Mouse (Mus musculus) gastrocnemius, postnatal 36 days (tissue): Measurements from ENCODE around the gene Olfr985. TPM values are rescaled to one million over a fixed set of nuclear protein-coding genes. Genes with fewer than 3 reads are reported as not detected.

ENCODE experiments used
- DNase-seq, 2 experiments: peaks; one replicate each; pipeline ENCODE4 v3.0.0; 2022
- intact Hi-C: fragments of 180-260 bp; cut with DNase I; formaldehyde crosslinking; loops from one replicate; pipeline ENCODE4 v1.15.1; 2025
- long read RNA-seq, 2 experiments: library from polyadenylated mRNA; stranded (forward); transcript quantifications; one replicate each; pipeline ENCODE4 v2.0.0; 2021
- total RNA-seq, 2 experiments: library from RNA; stranded (reverse); gene quantifications; 2 replicates each; pipeline ENCODE4 v1.2.3; 2021

Olfr985 gene
- total RNA-seq, result not detected
- long read RNA-seq, experiment 1, result 0 reads
- long read RNA-seq, experiment 2, result 0 reads

DNA sequence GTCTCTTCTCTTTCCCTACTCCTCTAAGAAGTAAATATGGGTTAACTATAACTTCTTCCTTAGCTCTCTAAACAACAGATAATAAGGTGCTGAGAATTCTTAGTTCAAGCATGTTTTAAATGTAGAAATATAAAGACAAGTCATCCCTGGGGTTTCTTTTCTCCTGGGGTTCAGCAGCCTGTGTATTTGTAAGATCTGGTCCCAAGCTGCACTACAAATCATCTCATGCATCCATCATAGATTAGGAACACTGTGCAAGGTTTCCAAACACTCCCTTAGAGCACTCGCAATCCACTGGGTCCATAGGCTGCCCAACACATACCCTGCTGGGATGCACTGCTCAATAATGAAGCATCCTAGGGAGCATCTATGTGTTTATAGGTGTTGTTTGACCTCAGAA, at the start of gene Olfr985:
Gene Olfr985, minus strand, starts transcription at position 101 of the 400 bp plus-strand sequence.
- no peak for DNase-seq
- intact Hi-C loops, result no loop called here

DNA sequence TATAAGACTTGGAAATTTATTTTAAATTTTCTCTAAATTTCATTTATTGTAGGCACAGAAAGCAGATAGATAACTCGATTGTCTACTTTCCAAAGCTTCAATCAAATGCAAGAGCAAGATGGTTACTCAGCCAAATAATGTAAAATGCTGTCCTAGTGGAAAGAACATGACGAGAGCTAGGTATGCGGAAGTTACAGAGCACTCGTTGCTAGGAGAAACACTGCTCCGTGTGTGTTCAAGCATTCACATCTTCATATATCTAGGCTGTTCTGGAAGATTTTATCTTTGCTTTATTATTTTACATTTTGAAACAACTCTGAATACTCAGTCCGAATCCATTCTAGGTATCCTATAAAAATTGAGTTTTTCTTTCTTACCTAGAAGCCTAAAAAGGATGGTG, 47.0 kb upstream of the Olfr985 start:
- intact Hi-C loops, result no loop called here
- DNase-seq, result no peak

DNA sequence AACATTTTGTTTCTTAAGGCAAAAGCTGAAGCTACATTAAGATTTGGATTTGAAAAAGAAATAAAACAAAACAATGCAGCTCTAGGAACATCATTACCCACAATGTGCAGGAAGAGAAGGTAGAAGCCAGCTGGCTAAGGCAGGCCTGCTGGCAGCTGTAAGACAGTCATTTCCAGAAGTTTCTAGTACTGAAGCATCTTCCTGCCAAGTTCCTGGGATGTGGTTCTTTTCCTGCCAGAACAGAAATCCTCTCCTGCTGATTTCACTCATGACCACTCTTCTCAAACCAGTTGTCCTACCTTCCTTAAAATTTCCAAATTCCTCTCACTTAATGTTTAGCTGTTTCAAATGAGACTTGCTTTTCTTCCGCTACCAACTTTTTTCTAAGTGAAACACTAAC, 36.5 kb upstream of the Olfr985 start:
- intact Hi-C loops, result no loop called here
- DNase-seq, result no peak

DNA sequence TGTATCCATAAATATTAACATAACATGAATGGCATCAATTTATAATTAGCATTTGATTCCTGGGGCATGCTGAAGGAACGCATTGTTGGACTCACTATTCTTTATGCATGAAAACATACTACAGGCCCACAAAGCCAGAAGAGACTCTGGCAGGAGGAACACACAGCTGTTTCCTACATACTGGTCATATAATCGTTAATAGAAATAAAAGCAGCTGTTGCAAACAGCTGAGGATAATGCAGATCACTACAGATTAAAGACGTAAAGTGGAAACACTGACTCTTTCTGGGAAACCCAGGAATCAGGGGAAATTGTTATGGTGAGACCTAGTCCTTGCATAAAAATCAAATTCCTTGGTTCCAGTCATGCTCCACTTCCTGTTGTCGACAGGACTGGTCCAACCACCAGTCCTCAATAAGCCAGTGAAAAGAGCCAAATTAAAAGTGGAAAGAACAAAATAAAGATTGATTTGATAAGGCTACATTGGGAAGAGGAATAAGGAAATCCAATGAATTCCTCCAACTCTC, 25.2 kb upstream of the Olfr985 start:
- DNase-seq, result no peak
- intact Hi-C loops, result no loop called here

DNA sequence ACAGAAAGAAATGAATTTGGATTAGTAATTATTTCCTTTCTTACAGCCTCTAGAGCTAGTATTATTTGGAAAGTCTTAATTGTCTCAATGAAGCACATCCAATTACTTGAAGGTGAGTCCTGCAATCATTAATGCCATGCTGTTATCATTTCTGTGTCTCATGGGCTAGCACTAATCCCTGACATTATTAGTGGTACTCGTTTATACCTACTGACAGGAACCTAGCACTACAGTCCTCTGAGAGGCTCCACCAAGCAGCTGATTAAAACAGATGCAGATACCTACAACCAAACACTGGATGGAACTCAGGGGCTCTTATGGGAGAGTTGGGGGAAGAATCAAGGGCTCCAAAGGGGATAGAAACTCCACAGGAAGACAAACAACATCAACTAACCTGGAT, 11.6 kb upstream of the Olfr985 start:
- no peak for DNase-seq
- intact Hi-C loops, result no loop called here

DNA sequence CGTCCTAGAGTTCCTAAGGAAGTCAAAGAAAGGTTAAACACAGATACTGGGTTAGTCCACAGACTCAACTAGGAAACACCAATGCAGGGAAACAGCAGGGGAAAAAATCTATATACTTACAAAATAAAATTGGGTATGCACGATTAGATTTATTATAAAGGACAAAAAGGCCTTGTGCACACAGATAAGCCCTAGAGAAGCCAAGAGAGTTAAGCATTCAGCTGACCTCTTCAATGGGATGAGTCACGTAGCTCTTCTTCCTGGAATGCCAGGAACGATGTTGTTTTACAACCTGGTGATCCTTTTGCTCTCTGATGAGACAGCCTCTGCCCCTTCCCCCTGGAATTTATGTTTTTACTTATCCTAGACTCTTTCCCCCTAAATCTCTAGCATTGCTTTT, 9.5 kb upstream of the Olfr985 start:
- DNase-seq, result no peak
- intact Hi-C loops, result no loop called here

DNA sequence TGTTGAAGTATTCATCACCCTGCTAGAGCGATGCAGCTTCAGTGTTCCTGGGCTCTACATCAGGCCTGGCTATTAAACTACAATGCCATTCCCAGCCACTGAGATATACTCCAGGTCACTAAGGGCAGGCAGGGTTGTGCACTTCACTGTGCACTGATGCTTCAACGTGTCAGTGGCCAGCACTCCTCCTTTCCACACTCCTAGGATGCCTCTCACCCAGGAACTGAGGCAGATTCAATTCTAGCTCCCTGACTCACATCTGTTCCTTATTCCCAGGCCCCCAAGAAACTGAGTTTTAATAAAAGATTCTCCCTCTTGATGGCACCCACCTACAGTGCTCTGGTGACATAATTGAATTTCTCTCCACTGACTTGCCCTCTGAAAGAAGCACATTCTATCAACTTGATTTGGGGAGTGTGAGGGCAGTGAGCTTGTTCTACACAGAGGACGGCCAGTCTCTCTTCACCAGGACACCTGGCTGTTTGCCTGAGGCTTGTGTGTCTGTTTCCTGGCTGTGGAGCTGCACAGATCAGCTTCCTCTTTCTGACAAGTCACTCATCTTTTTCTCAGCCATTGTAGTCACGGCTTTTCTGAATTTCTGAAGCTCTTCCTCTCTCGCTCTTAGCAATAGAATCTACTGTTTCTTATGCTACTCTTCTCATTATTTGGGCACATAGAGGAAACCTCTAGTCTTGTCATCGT, 7.2 kb upstream of the Olfr985 start:
- intact Hi-C loops, result no loop called here
- no peak for DNase-seq

DNA sequence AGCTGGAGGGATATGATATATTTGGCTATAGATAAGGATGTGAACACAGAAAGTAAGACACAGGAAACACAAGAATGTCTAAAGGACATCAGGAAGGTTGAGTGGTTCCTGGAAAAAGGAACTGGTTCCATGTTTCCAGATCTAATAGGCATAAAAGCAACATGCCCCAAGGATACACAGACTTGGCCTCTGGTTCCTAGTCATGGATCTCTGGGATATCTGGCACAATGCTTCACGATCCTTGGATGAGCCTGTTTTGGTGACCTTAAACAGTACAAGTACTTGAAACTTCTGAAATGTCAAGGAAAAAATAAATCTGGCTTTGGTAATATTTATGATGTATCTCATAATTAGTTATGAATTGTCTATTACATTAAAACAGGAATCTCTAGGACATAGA, 572 bp upstream of the Olfr985 start:
- intact Hi-C loops, result no loop called here

DNA sequence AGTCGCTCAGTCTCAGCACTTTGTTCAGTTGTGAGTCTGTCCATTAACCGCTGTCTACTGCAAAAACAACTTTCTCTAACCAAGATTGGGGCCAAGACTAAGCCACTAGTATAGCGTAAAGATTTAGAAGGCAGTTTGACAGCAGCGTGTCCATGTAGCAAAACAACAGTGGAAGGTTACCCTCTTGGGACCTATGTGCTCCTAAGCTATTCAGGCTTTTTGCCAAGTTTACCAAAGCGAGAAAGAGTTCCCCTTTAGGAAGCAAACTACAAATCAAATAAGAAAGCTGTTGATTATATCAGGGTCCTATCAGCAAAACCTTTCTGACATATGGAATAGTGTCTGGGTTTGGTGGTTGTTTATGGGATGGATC, 12.7 kb downstream of the Olfr985 start:
- no peak for DNase-seq
- intact Hi-C loops, result no loop called here

More for the DNA sequence above, 572 bp upstream of the Olfr985 start:
- no peak for DNase-seq

DNA sequence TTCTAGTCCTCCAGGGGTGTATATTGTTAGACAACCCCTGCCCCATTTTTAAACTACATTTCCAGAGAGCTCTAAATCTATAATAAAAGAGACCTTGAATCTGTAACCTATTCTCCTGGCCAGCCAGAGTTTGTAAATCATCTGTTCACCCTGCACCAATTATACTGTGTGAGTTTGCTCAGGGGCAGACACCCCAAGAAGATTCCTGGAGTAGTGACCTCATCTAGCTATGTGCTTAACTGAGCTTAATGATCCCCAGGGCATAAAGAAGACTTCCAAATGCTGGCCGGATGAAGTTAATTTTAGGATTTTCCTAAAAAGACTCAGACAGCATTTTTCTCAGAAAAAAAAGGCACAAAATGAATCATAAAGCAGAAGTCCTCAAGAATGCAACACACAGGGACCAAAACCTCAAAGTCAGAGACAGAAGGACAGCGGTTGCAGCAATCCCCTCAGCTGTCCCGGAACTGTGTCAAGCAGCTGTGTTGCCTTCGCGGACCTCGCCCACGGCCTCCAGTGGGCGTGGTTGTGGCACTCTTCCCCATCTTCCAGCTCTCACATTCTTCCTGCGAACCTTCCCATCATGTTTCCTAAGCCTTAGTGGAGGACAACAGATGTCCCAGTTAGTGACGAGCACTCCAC, 13.2 kb downstream of the Olfr985 start:
- DNase-seq, result peak; percentile 45 to 62
- intact Hi-C loops, result no loop called here

DNA sequence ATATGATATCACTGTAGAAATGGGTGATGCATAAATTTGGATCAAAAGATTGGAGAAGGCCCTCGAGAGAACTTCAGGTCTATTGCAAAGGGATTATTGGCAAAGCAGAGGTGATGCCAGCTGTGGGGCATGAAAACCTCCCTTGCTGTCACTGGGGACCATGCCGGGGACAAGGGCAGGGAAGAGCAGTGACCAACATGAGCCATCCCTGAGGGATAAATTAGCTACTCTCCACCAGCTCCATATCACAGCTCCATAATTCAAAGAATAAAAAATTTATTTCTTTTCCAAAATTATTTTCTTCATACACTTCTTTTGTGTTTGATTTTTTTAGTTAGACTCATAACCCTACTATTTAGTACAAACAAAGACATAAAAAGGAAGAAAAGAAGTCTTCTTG, 15.9 kb downstream of the Olfr985 start, which contains the start of gene Olfr984:
Gene Olfr984, minus strand, starts transcription at position 101 of the 400 bp plus-strand sequence.
- intact Hi-C loops, result no loop called here
- no peak for DNase-seq

DNA sequence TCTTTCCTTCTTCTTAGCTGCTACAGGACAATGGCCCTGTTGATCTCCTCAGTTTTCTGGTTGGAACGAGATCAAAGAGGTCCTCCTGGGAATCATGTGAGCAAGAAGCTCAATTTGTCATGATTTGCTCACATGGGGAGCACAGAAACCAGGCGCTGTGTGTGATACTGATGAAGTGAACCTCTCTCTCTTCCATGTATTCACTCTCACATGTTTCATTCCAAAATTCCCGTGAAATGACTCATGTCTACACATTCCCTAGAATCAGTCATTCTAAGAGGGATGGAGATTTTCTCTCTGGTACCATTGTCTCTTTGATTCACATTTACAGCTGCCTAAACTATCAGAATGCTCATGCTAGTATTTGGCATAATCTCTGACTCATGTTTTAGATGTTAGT, 35.2 kb downstream of the Olfr985 start:
- intact Hi-C loops, result no loop called here
- no peak for DNase-seq

DNA sequence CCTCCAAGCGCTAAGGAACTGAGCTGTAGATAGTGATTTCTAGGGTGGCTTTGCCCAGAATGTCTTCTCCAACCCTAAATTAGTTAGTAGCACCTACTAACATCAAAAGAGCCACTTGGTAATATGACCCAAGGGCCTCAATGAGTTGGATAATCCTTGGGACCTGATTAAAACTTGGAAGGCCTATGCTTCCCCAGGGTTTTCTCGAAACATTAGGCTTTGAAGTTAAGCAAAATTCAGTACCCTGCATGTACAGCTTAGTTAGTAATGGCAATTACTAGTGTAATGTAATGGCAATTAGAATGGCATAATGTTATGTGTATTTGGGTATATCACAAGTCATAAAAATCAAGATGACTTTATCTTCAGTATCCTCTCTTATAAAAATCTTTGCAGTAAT, 36.5 kb downstream of the Olfr985 start, which contains the start of gene Olfr983:
Gene Olfr983, minus strand, starts transcription at position 101 of the 400 bp plus-strand sequence.
- intact Hi-C loops, result no loop called here
- DNase-seq, result no peak

Other genes with a start within 250 kb of the Olfr985 start
- not detected for gene Olfr229, start 222.8 kb downstream of the Olfr985 start, total RNA-seq
- not detected for gene Olfr974, start 192.7 kb downstream of the Olfr985 start, total RNA-seq
- not detected for gene Olfr975, start 178.1 kb downstream of the Olfr985 start, total RNA-seq
- gene Olfr976, start 169.1 kb downstream of the Olfr985 start, total RNA-seq, result not detected
- gene Olfr978, start 138.1 kb downstream of the Olfr985 start, total RNA-seq, result not detected
- not detected for gene Olfr979, start 126.7 kb downstream of the Olfr985 start, total RNA-seq
- not detected for gene Olfr980, start 120.6 kb downstream of the Olfr985 start, total RNA-seq
- not detected for gene Olfr981, start 108.7 kb downstream of the Olfr985 start, total RNA-seq
- not detected for gene Olfr982, start 56.4 kb downstream of the Olfr985 start, total RNA-seq
- not detected for gene Olfr983, start 36.6 kb downstream of the Olfr985 start, total RNA-seq
- not detected for gene Olfr984, start 16.0 kb downstream of the Olfr985 start, total RNA-seq
- not detected for gene Tmem225, start 17.9 kb upstream of the Olfr985 start, total RNA-seq
- not detected for gene Olfr986, start 50.7 kb upstream of the Olfr985 start, total RNA-seq
- 1 to 10 TPM; 1.4 to 1.6 TPM for gene Zfp202, start 62.1 kb upstream of the Olfr985 start, total RNA-seq
- gene Scn3b, start 139.0 kb upstream of the Olfr985 start, total RNA-seq, result 1 to 10 TPM; 2.1 to 2.3 TPM